Mouse (Mus musculus) c-Kit-positive CD71-negative TER-119-negative erythroid progenitor cells, embryonic 14.5 days (primary cell): ENCODE data around the gene Pnp.
A peak's percentile ranks its signal among the peaks of the same experiment; 100 is the strongest.
"Not testable (repeated sequence)": the region's sequence is repeated elsewhere in the genome, so short reads cannot be mapped to it uniquely, and the experiment has no call there.

ENCODE experiments used
- DNase-seq: peaks from one replicate; pipeline ENCODE4 v3.0.0-alpha.2; 2013; ENCODE audit warnings: low read depth

Gene Pnp

DNA sequence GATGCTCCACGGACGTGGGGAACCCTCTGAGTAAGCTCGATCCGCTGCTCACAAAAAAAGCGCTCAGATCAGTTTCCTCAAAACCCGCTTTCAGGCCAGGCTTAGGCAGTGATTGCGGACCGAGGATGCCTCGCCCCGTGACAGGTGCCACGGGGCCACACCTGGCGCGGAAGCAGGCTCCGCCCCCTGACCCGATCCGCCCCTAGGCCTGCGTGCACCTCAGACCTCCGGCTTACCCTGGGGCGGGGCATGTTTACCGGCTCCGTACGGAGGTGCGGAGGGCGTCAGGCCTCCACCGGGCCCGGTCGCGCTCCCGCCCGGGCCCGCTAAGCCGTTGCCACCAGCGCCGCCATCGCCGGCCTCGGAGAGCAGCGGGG is 517 bp upstream of the Pnp start:
- no peak for DNase-seq

DNA sequence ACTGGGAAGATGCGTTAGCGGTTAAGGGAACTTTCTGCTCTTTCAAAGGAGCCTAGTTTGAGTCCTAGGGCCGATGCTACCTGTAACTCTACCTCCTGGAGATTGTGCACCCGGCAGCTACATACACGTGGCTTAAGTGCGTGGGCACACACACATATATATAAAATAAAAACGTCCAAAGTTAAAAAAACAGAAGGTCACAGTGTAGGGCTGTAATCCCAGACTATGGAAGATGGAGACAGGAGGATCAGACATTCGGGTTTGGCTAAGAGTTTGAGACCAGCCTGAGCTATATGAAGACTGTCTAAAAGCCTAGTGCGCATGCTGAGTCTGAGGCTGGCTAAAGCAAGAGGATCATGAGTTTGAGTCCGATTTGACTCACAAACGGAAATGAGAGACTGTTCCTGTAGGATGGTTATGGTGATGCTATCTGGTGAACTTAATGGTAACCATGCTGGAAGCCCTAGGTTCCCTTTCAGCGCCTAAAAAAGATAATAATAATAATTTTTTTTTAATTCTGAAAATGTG is 675 bp downstream of the Pnp start:
- DNase-seq, result no peak

DNA sequence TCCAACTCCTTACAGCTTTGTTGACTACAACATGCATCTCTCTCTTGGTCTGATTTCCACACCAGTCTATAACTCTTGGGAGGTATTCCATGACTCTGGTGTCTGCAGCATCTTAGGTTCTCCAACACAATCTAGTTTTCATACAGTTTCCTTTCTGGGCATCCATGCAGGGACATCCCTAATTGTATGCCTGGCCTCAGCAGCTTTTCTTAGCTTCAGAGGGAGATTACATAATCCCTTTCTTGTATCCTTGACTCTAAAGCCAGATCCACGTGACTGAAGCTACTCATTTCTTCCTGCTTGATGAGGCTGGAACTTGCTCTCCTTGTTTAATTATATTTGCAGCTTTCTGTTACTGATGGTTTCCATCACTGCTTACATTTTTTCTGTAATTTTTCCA is 5.8 kb downstream of the Pnp start:
- DNase-seq, result no peak

DNA sequence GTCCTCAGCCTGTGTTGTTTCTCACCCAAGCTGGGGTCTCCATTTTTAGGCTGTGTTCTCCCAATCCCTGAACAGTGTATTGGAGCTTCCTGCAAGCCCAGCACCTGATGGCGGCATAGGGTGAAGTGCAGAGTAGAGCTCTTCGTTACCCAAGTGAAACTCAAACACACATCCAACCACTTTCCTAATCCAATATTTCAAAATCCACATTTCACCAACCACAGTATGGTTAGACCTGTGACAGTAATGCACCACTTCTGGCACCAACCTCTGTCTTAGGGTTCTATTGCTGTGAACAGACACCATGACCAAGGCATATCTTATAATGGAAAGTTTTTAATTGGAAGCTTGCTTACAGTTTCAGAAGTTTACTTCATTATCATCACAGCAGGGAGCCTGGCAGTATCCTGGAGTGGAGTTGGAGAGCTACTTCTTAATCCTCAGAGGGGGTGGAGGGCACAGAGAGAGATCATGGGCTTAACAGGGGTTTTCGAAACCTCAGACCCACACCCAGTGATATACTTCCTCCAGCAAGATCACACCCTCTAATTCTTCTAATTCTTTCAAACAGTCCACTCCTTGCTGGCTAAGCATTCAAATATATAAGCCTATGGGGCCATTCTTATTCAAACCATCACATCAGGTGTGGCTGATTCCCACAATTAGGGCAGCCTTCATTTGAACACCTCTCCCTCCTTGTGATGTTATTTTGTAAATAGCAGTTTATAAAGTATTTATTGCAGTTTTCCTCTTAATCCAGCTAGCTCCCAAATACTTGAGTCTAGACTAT is 7.4 kb downstream of the Pnp start:
- DNase-seq, result no peak

DNA sequence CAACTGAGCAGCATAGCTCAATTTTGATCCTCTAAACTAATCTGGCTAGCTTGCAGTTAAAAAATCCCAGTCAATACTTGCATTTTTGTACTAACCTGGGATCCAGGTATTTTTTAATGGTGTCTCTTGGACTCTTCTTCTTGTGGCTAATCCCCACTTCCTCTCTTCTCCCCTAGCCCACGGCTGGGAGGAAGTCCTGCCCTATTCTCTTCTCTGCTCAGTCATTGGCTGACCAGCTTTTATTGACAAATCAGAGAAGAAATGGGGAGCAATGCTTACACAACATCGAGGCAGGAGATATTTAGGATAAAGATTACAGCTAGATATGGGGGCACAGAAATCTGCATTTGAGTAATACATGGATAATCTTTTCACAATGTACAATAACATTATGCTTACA is 8.1 kb downstream of the Pnp start:
- no peak for DNase-seq

DNA sequence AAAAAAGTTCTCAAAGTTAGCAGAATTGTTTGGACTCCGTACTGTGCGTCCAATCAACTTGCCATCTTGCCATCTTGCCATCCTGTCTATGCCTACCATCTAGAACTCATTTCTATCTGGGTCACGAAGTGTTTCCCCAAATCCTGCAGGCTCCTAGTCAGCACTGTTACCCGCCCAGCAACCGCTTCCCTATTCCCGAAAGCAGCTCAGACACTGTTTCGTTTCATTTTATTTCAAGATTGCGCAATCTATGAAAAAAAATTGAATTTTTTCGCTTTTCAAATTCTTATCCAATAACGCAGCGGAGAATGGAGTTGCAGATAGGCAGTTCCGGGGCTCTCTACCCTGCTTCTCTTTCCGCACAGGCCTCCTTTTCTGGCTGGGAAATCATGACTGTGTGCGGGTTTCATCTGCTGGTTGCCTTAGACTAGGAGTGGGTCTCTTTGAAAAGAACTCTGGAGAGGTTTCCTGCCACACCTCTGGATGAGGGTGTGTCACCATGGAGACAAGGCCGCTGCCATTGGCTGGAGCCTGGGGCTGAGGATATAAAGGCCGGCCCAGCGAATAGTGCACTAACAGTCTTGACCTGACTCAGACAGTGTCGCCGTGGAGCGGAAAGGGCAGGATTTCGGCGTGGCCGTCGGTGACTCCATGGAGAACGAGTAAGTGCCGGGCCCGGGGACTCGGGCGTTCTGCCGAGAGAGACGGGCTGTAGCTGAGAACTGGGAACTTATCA is 13.2 kb downstream of the Pnp start, which contains the start of gene Gm49342:
Gm49342 (plus strand) TSS at position 586 of the 736 bp plus-strand sequence.
- DNase-seq, result peak; percentile 89

DNA sequence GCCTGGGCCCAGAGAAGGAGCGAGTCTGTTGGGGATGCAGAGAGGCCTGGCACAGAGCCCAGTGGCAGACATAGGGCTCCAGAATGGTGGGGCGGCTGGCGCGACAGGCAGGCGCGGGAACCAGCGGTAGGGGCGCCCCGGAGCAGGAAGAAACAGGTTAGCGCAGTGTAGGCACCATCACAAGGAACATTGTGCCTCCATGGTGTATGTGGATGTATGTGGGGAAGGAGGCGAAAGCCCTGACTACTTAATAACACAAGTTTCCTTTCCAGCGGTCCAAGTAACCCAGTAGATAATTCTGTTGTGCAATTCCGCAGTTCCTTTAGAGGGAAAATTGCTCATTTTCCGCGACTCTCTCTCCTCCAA is 13.8 kb downstream of the Pnp start:
- not testable (repeated sequence) for DNase-seq

DNA sequence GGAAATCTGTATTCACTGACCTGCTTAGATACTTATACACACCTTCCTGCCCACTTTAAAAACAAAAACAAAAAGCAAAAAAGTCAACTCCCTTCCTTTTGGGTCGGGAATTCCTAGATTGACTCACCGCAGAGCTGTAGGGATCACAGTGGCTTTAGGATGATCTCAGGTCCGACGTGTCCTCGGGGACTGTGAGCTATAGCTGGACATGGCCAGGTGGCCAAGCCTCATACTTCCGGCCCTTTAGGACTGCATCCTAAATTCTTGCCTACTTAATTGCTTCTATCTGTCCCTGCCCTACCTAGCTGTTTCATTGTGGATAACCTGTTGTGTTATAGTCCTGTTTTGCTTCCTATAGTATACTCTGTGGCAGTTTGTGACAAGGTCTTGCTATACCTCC is 14.2 kb downstream of the Pnp start:
- DNase-seq, result not testable (repeated sequence)

DNA sequence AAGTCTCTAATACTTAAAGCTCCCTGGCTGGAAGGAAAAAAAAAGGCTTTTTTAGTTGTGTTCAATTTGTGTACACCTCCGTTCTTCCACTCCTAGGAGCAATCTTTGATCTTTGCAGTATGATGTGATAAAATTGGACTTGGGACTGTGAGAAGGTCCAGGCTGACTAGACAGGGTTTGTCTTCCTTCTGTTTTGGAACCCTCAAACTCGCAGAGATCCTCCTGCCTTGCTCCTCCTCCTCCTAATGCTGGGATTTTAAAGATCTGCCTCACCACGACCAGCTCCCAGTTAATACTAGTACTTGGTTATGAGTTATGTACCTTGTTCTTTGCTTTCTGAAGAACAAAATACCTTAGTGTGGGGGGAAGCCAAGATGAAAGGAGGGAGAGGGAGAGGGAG is 14.6 kb downstream of the Pnp start:
- DNase-seq, result not testable (repeated sequence)

DNA sequence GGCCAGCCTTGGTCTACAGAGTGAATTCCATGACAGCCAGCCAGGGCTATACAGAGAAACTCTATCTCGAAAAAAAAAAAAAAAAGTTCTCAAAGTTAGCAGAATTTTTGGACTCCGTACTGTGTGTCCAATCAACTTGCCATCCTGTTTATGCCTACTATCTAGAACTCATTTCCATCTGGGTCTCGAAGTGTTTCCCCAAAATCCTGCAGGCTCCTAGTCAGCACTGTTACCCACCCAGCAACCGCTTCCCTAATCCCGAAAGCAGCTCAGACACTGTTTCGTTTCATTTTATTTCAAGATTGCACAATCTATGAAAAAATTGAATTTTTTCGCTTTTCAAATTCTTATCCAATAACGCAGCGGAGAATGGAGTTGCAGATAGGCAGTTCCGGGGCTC is 24.6 kb downstream of the Pnp start:
- no peak for DNase-seq

DNA sequence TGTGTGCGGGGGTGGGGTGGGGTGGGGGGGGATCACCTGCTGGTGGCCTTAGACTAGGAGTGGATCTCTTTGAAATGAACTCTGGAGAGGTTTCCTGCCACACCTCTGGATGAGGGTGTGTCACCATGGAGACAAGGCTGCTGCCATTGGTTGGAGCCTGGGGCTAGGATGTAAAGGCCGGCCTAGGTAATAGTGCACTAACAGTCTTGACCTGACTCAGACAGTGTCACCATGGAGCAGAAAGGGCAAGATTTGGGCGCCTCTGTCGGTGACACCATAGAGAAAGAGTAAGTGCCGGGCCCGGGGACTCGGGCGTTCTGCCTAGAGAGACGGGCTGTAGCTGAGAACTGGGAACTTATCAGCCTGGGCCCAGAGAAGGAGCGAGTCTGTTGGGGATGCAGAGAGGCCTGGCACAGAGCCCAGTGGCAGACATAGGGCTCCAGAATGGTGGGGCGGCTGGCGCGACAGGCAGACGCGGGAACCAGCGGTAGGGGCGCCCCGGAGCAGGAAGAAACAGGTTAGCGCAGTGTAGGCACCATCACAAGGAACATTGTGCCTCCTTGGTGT is 25.1 kb downstream of the Pnp start, which contains the start of gene Pnp2:
Pnp2 (plus strand) TSS at position 51 of the 567 bp plus-strand sequence.
- not testable (repeated sequence) for DNase-seq

DNA sequence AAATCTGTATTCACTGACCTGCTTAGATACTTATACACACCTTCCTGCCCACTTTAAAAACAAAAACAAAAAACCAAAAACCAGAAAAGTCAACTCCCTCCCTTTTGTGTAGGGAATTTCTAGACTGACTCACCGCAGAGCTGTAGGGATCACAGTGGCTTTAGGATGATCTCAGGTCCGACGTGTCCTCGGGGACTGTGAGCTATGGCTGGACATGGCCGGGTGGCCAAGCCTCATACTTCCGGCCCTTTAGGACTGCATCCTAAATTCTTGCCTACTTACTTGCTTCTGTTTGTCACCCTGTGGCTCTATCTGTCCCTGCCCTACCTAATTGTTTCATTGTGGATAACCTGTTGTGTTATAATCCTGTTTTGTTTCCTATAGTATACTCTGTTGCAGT is 25.8 kb downstream of the Pnp start:
- not testable (repeated sequence) for DNase-seq

DNA sequence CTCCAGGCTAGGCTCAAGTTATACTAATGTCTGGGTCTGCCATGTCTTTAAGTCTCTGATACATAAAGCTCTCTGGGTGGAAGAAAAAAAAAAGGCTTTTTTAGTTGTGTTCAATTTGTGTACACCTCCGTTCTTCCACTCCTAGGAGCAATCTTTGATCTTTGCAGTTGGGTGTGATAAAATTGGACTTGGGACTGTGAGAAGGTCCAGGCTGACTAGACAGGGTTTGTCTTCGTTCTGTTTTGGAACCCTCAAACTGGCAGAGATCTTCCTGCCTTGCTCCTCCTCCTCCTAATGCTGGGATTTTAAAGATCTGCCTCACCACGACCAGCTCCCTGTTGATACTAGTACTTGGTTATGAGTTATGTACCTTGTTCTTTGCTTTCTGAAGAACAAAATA is 26.3 kb downstream of the Pnp start:
- DNase-seq, result not testable (repeated sequence)

DNA sequence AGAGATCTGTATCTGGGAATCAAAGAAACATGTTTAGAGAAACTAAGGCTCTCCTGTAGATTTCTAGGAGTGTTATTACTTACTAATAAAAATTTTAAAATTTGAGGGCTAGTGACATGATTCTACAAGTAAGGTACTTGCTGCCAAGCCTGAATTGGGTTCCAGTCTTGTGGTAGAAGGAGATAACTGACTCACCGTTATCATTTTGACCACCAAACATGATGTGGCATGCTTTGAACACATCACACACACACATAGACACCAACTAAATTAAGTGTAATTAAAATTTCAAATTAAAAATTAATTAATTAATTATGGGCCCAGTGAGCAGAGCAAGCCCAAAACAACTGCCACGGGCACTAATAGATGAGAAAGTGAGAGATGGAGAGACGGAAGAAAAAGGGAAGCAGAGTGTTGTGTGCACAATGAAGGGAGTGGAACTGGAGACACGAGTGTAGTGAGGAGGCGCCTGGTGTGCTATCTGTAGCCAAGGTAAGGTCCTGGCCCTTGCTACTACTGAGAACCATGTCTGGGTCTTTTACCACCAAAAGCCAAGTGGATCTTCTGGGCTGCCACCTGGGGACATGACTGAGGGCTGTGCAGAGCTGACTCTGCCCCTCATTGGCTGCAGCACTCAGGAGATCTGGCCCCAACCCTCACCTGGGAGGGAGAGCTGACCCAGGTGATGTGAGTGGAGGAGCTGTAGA is 27.6 kb downstream of the Pnp start:
- not testable (repeated sequence) for DNase-seq

DNA sequence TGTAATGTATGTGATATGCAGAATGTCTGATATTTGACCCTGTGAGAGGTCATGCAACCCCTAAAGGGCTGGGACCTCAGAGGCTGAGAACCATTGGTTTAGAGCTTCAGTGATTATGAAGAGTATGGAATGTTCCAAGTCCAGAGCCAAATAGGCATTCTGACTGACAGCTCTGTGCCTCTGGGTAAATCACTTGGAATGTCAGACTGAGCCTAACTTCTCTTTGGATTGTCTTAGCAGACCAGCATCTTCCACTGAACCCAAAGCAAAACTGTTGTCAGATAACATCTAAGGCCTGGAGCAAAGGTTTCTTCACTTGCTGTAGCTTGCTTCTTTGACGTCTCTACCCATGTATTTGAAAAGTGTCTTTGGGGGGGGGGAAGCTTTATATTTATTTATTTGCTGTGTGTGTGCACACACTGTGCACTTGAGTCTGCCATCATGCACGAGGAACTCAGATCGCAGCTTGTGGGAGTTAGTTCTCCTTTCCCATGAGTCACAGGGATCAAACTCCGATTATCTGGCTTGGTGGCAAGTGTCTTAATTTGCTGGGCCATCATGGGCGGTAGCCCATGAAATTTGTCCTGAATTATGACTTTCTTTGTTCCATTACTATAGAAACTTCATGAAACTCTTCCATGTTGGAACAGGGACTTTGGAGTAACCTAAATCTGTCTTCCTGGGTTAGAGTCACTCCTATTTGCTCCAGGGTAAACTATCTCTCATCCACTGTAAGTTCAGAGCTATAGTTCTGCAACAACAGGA is 37.5 kb downstream of the Pnp start:
- DNase-seq, result no peak

DNA sequence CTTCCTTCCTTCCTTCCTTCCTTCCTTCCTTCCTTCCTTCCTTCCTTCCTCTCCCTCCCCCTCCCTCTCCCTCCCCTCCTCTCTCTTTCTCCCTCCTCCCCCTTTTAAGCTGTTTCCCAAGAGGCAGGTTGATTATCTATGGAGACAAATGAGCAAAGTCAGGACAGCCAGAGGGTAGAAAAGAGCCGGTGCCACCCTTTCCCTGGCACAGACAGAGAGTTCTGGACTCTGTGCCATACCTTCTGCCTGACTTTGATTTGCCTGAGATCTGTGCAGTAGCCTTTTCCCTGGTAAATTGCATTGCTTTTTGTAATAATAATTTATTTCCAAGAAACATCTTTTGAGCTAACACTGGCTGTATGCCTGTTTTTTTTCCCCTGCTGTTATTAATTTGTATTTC is 38.2 kb downstream of the Pnp start:
- no peak for DNase-seq

DNA sequence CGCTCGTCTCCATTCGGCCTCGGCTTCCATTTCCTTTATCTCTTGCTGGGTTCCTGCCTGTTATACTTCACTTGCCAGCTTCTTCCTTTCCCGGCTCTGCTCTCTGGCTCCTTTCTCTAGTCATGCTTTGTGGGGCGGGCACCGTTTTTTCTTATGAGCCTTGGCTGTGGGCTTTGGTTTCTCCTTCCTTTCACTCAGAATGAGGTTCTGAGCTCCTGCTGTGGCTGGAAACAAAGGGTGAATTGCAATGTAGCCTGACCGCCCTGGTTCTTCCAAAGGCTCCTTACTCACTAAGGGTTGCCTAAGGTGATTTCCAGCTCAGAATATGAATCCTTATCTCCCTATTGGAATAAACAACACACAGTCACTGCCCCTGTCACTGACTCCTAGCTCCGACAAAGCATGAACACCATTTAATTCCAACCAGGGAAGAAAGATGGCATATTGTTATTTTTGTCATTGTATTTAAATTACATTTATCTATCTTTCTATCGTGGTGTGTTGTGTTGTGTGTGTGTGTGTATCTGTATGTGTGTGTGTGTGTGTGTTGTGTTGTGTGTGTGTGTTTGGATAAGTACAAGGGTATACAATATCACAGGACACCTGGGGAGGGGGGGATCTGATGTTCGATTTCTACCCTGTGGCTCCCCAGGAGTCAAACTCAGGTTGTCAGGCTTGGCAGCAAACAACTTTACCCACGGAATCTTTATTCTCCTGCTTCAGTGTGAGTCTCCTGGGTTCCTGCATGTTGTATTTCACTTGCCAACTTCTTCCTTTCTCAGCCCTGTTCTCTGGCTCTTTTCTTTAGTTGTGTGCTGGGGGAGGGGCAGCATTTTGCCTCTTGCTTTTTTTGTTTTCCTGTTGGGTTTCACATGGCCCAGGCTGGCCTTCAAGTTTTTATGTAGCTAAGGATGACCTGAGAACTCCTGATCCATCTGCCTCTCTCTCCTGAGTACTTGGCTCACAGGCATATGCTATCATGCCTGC is 39.0 kb downstream of the Pnp start:
- no peak for DNase-seq

DNA sequence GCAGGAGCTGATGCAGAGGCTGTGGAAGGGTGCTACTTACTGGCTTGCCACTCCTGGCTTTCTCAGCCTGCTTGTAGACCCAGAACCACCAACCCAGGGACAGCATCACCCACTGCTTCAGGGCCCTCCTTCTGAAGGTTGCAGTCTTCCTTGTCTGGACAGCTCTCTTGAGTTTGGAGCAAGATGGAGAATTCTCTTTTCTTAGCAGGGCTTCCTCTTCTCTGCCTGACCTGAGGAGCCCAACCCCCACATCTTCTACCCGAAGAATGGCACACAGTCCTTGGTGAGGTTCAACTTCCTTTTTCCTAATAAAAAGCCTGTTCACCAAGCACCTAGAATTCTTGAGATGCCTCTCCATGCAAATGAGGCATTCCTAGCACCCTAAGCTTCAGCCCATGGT is 39.9 kb downstream of the Pnp start:
- DNase-seq, result no peak

DNA sequence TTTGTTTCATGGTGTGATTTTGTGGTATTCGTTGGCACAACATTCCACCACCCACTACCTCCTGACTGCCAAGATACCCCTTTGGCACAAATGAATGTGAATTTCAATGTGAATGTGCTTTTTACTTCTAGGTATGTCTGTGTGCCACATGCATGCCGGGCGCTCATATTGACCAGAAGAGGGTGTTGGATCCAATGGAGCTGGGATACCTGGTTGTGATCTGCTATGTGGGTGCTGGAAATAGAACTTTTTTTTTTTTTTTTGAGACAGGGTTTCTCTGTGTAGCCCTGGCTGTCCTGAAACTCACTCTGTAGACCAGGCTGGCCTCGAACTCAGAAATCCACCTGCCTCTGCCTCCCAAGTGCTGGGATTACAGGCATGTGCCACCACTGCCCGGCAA is 42.2 kb downstream of the Pnp start:
- not testable (repeated sequence) for DNase-seq

DNA sequence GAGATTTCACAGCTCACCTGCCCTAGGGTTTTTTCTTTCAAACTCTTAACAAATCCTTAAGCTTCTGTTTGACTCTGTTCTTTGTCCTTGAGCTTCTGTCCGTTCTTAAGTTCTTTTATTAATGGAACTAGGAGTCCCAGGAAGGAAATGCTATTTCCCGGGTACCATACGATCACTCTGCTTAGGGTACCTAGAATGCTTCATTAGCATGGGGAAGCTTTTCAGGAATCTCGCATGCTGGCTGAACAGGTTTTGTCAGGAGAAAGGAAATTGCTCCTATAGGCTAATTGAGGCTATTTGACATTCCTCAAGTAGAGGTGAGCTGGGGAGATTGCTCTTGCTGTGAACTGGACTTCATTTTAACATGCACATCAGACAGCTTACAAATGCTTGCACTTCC is 42.8 kb downstream of the Pnp start:
- DNase-seq, result no peak
